Mouse (Mus musculus): ENCODE data around the gene Plod2.
A peak's percentile ranks its signal among the peaks of the same experiment; 100 is the strongest.

Gene Plod2

GRCm38 (mm10) chr9:92555006-92555958, 13.3 kb downstream of the Plod2 start:
- no peak for DNase-seq (ENCODE audit: low read depth, low spot score)

DNA sequence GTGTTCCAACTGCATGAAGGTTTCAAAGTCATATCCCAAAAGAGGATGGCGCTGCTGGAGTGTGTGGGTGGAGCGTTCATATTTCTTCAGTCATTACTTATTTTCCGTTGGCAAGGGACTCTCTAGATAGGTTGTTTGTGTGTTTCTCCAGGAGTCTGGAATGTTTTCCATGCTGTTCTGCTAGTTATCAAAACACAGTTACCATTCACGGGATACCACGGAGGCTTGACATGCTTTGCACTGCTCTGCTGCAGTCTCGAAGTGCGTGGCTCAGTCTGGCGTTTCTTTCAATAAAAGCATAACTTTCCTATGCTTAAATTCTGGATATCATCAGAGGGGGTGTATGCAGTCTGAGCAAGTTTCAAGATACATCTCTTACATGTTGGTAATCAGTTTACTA, 17.7 kb downstream of the Plod2 start:
- DNase-seq (ENCODE audit: low read depth, low spot score), result no peak

DNA sequence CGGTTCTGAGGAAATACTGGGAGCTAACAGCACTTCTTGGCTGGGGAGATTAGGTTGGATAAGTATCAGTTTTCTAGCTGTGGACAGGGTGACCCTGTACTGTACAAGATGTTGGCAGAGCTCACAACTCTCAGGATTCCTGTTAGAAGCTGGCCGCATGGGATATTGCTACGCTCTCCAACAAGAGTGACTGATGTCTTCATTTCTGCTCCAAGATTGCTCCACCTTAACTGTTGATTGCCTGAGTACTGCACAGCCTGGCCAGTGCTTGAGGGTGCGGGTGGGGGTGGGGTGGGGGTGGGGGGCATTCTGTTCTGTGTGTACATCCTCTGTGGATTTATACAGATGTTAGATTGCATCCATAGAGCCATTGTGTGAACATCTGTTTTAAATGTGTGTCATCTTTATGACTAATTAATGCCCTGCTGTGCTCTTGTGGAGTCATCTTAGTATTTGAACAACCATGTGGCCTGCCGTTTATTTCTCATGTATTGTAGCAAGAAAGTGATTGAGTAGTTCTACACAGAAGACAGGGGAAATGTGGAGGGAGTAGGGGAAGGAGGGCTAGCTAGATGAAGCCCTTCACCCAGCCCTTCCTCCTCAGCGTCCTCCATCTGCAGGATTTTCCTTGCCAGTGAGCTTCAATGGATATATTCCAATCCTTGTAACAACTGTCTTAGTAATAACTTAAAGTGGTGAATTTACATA, 19.0 kb downstream of the Plod2 start:
- DNase-seq (ENCODE audit: low read depth, low spot score), result no peak

- DNase-seq (ENCODE audit: low read depth, low spot score), result no peak
Observed at GRCm38 (mm10) chr9:92562416-92562815, 20.4 kb downstream of the Plod2 start.

DNA sequence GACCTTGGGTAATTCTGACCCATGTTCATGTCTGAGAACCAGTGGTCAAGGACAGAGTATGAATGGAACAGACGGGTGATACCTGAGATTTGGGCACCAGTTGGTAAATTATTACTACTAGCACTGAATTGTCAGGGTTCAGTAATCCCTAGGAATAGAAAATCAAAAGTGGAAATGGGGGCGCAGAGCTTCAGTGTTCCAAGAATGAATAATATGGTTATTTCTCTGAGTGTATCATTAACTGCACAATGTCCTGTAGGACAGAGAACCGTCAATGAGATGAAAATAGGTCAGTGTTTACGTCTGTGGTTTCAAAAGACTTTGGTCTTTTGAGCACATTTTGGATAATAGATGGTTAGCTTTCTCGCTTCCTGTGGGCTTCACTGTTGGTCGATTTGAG, 21.3 kb downstream of the Plod2 start:
- no peak for DNase-seq (ENCODE audit: low read depth, low spot score)

DNA sequence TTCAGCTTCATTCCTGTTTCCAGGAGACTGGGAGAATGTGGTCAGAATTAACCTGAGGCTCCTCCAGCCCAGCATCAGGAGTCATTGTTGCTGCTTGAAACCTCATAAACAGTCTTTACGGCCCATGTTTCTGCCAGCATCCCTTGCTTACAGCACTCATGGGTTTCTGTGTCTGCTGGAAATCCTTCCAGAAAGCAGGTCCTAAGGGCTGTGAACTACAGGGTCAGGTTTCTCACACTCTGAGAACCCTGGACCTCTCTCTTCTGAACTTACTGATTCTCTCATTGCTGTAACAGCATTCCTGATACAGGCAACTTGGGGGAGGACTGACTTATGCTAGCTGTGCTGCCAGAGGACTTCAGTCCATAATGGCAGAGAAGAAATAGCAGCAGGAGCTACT, 22.4 kb downstream of the Plod2 start:
- no peak for DNase-seq (ENCODE audit: low read depth, low spot score)

DNA sequence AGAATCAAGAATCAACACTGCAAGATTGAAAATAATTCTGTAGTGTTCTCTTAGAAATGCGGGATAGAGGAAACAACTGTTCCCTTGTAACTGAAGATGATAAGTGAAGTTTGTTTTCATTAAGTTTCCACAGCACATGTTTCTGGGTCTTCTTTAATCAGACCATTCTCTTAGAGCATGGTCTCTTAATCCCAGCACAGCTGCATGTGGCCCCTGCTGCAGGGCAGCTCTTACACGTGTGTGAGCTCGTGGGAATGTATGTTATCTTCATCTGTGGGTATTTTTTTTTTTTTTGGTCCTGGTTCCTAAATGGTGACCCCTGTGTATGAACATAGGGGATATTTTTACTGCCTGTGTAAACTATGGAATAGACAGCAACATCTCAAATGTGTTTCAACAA, 24.2 kb downstream of the Plod2 start:
- DNase-seq (ENCODE audit: low read depth, low spot score), result no peak

DNA sequence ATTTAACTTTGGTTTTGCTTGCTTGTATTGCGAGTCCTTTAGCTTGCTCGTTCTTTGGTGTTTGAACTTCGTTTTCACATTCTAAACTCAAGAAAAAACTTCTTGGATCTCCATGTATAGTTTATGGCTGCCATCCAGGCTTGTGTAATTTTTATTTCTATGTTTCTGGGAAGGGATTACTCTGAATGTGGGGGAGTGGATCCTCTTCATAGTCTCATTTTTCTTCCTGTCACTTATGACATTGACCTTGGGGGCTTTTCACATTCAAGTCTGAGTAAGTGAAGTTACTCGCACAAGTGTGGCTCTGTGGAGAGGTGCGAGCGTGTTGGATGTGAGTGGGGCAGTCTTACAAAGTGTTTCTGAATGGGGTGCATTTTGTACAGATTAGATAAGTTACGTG, 25.5 kb downstream of the Plod2 start:
- no peak for DNase-seq (ENCODE audit: low read depth, low spot score)

- DNase-seq (ENCODE audit: low read depth, low spot score), result no peak
Observed at GRCm38 (mm10) chr9:92568798-92569197, 26.8 kb downstream of the Plod2 start.

DNA sequence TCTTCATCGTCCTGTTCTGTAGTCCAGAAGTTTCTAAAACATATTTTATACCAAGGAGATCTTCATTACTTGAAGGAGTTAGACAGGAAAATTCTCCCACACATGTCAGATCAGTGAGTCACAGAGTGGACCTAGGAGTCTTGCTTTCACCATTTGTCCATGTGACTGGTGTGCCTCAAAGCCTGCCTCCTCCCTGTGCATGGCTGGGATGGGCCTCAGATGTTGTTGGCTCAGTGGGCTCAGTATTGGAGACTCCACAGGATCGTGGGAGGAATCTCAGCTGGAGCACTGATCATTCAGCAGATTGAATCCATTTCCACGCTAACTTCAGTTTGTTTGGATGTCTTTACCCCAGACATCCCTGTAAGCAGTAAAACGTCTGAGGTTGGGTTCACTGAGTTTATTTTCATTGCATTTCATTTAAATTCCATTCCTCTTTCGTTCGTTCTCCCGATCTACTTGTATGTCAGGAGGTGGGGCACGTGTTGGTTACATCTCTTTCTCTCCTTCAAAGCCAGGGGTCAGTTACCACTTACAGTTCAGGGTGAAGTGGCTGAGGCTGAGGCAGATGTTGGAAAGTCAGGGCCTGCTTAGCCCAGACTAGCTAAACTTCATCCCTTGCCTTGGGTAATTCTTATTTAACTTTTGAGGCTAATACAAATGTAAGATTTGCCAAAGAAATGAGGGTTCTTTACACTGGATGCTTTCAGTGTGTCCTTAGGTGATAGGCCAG, 30.5 kb downstream of the Plod2 start:
- DNase-seq (ENCODE audit: low read depth, low spot score), result no peak

DNA sequence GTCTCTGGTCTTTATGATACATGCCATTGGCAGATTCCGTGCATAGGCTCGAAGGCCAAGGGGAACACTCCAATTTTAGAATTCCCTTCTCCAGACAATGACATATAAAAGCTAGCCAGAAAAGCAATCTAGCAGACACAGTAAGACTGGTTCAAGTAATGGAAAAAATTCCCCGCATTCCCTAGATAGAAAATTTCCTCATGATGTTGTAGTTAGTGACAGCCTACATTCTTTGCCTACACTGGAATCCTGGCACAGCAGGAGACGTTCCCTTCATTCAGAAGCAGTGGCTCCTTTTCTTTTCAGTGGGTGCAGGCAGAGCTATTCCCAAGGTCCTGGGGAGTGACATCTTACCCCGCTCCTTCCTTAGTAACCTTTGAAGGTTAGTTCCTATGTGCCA, 41.9 kb downstream of the Plod2 start:
- no peak for DNase-seq (ENCODE audit: low read depth, low spot score)

DNA sequence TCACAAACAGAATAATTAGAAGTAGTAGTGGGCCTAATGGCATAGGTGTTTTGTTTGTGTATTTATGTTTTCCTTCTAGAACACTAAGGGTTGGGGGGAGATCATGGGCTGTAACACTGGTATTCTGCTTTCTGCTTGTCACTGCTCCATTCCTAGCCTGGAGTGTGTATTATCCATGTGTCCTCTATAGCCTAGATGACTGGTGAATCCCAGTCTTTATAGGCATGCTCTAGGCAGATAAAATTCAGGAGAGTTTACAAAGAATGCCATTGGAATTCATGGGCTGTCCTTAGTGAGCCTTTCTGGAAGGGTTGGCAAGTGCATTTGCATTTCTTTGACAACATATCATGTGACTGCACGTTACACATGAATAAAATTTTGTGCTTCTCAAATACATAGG, 44.0 kb downstream of the Plod2 start:
- no peak for DNase-seq (ENCODE audit: low read depth, low spot score)

GRCm38 (mm10) chr9:92587391-92587790, 45.4 kb downstream of the Plod2 start:
- no peak for DNase-seq (ENCODE audit: low read depth, low spot score)

GRCm38 (mm10) chr9:92588226-92588625, 46.2 kb downstream of the Plod2 start:
- no peak for DNase-seq (ENCODE audit: low read depth, low spot score)

DNA sequence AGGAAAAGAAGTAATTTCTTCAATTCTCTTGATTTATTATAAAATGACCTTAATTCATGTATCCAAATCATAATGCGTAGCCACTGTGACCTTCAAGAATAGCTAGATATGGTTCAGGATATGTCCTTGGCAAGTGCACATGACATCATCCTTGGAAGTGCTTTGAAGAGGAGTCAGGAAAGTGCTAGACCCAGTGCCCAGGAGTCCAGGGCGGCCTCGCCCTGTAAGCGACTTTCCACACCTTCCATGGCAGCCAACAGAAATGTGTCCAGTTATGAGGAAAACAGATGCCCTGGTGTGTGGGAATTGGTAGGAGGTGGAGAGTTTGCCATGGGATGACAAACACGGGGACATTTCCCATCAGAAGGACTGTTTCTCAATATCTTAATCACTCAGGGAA, 47.0 kb downstream of the Plod2 start:
- DNase-seq (ENCODE audit: low read depth, low spot score), result no peak

DNA sequence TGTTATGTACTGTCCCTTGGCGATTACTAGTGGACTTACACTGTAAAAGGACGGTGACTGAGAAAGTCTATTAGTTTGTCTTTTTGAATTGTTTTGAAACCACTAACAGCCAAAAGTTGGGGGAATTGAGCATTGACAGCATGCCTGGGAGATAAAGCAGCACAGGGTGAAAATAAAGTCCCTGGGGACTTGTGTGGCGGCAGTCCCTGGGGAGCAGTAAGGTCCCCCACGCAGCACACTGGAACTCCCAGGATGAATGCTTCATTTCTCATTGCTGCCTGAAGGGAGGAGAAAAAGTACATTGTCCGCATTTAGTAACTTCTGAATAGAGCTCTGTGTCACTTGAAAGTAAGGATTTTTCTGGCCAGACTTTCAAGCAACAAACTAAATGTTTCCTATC, 49.5 kb downstream of the Plod2 start:
- no peak for DNase-seq (ENCODE audit: low read depth, low spot score)

DNA sequence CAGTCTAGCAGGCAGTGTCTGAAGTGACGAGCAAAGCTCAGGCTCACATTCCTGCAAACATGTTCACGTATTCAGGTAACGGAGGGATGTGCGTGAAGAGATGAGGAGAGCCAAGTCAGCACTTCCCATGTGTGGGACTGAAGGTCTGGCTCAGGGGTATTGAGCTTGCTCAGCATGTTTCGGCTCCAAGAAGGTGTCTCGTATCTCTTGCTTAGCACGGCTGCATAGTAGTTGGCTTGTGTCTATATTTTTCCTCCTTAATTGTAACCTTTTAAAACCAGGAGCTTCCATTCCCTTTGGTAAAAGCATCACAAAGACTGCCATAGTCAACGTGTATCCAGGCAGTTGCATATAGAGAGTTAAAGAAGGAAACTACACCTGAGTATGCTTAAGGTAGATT, 50.7 kb downstream of the Plod2 start:
- DNase-seq (ENCODE audit: low read depth, low spot score), result no peak

GRCm38 (mm10) chr9:92594491-92594890, 52.5 kb downstream of the Plod2 start:
- no peak for DNase-seq (ENCODE audit: low read depth, low spot score)

- no peak for DNase-seq (ENCODE audit: low read depth, low spot score)
Observed at GRCm38 (mm10) chr9:92595296-92595695, 53.3 kb downstream of the Plod2 start.

GRCm38 (mm10) chr9:92596916-92597547, 55.0 kb downstream of the Plod2 start:
- no peak for DNase-seq (ENCODE audit: low read depth, low spot score)

- DNase-seq (ENCODE audit: low read depth, low spot score), result peak; percentile 11
Observed at GRCm38 (mm10) chr9:92597776-92598175, 55.8 kb downstream of the Plod2 start.

All from ES-CJ7 (cell line).